Mouse (Mus musculus) kidney, adult 11 months (tissue): Measurements from ENCODE around the gene Dach1.

Experiments
- DNase-seq: peaks from one replicate; pipeline ENCODE4 v3.0.0; 2022

The Dach1 gene

GRCm38 (mm10) chr14:98106208-98106607, 63.4 kb downstream of the Dach1 start:
- DNase-seq = no peak

GRCm38 (mm10) chr14:98104314-98104955, 65.1 kb downstream of the Dach1 start:
- DNase-seq = no peak

- DNase-seq = no peak
These were observed 74.3 kb downstream of the Dach1 start for GRCm38 (mm10) chr14:98095229-98095628.

GRCm38 (mm10) chr14:98089246-98089645, 80.3 kb downstream of the Dach1 start:
- DNase-seq = no peak

- DNase-seq = no peak
These were observed 82.2 kb downstream of the Dach1 start for GRCm38 (mm10) chr14:98087355-98087754.

- DNase-seq = no peak
These were observed 82.8 kb downstream of the Dach1 start for GRCm38 (mm10) chr14:98086794-98087193.

GRCm38 (mm10) chr14:98085141-98085540, 84.4 kb downstream of the Dach1 start:
- no peak for DNase-seq

- DNase-seq = no peak
These were observed 84.8 kb downstream of the Dach1 start for GRCm38 (mm10) chr14:98084720-98085119.

- DNase-seq = no peak
These were observed 86.1 kb downstream of the Dach1 start for GRCm38 (mm10) chr14:98083419-98083818.

- no peak for DNase-seq
These were observed 89.6 kb downstream of the Dach1 start for GRCm38 (mm10) chr14:98080014-98080413.

GRCm38 (mm10) chr14:98077996-98078395, 91.6 kb downstream of the Dach1 start:
- DNase-seq = no peak

- DNase-seq = no peak
These were observed 96.0 kb downstream of the Dach1 start for GRCm38 (mm10) chr14:98073421-98074080.

GRCm38 (mm10) chr14:98072647-98073420, 96.7 kb downstream of the Dach1 start:
- DNase-seq = no peak

GRCm38 (mm10) chr14:98071877-98072276, 97.7 kb downstream of the Dach1 start:
- peak; percentile 21 for DNase-seq

- DNase-seq = no peak
These were observed 102.2 kb downstream of the Dach1 start for GRCm38 (mm10) chr14:98067273-98067905.

GRCm38 (mm10) chr14:98064190-98064589, 105.4 kb downstream of the Dach1 start:
- DNase-seq = no peak

GRCm38 (mm10) chr14:98049329-98049728, 120.2 kb downstream of the Dach1 start:
- no peak for DNase-seq

GRCm38 (mm10) chr14:98048403-98048802, 121.2 kb downstream of the Dach1 start:
- no peak for DNase-seq

GRCm38 (mm10) chr14:98047670-98048069, 121.9 kb downstream of the Dach1 start:
- DNase-seq = no peak

GRCm38 (mm10) chr14:98046960-98047359, 122.6 kb downstream of the Dach1 start:
- DNase-seq = no peak

- no peak for DNase-seq
These were observed 131.0 kb downstream of the Dach1 start for GRCm38 (mm10) chr14:98038524-98038923.

- no peak for DNase-seq
These were observed 132.4 kb downstream of the Dach1 start for GRCm38 (mm10) chr14:98037175-98037574.

- no peak for DNase-seq
These were observed 134.3 kb downstream of the Dach1 start for GRCm38 (mm10) chr14:98035261-98035660.
